17 mouse cellular contexts compared by ENCODE assay signal in genomic region chr12:13184873-13185361, GRCm38 (mm10).
DNase-seq lines count a peak whose midpoint lies in the region; ATAC-seq lines count a peak whose summit lies in the region.
"Had no signal": no experiment of that assay in that cellular context is flagged by ENCODE, and none has a peak within 500 bp of the region (broad histone marks: within the 10 kb centered on the region; RNA-seq: fewer than 3 reads in every experiment).

No protein-coding gene starts in this region.

- WGBS in intestine, embryonic 15.5 days = 45% methylated on average over 11 of the region's 11 CpGs
- 44% methylated on average over 11 of the region's 11 CpGs for WGBS in intestine, embryonic 16.5 days
- WGBS in neural tube, embryonic 15.5 days = 41% methylated on average over 11 of the region's 11 CpGs
- whole genome bisulfite sequencing in embryonic facial prominence, embryonic 11.5 days = 36% methylated on average over 11 of the region's 11 CpGs

- no peaks in the 10 kb centered on the region for H3K36me3 ChIP-seq in intestine, embryonic 15.5 days
- H3K36me3 ChIP-seq in intestine, embryonic 16.5 days (ENCODE audit: control insufficient read depth, insufficient read depth, low read length) = no peaks in the 10 kb centered on the region
- no peaks in the 10 kb centered on the region for H3K36me3 ChIP-seq in neural tube, embryonic 15.5 days
- H3K36me3 ChIP-seq in embryonic facial prominence, embryonic 11.5 days (replicated peaks; ENCODE audit: control insufficient read depth, insufficient read depth, low read depth, low read length) = no peaks in the 10 kb centered on the region
- H3K36me3 ChIP-seq: midbrain, embryonic 13.5 days had no signal

- H3K27me3 ChIP-seq in intestine, embryonic 15.5 days (replicated peaks) = no peaks in the 10 kb centered on the region
- H3K27me3 ChIP-seq in intestine, embryonic 16.5 days (replicated peaks; ENCODE audit: control insufficient read depth, insufficient read depth, low read length) = no peaks in the 10 kb centered on the region
- H3K27me3 ChIP-seq in neural tube, embryonic 15.5 days (replicated peaks) = no peaks in the 10 kb centered on the region
- no peaks in the 10 kb centered on the region for H3K27me3 ChIP-seq in embryonic facial prominence, embryonic 11.5 days (ENCODE audit: control insufficient read depth, insufficient read depth, low read length)
- H3K27me3 ChIP-seq: midbrain, embryonic 13.5 days had no signal

- ATAC-seq in intestine, embryonic 15.5 days = no peak
- ATAC-seq in intestine, embryonic 16.5 days = no peak
- ATAC-seq in neural tube, embryonic 15.5 days (ENCODE audit: low FRiP score) = no peak
- ATAC-seq in embryonic facial prominence, embryonic 11.5 days (replicated peaks; ENCODE audit: insufficient number of reproducible peaks, low FRiP score, low TSS enrichment, low read depth) = no peak
- ATAC-seq: CD4-positive, CD25-positive, alpha-beta regulatory T cell, adult 4 months; midbrain, embryonic 13.5 days had no signal

- peak; percentile 40 for DNase-seq in neural tube, embryonic 10.5 days (ENCODE audit: extremely low spot score, low spot score)
- DNase-seq in embryonic facial prominence, embryonic 11.5 days (ENCODE audit: low spot score) = peak; percentile 47
- peak; percentile 65 for DNase-seq in mesoderm, embryonic 11.5 days (ENCODE audit: low read depth, low spot score)
- DNase-seq in thymus, postnatal 0 days (ENCODE audit: low spot score) = no peak
- no peak for DNase-seq in thymus, postnatal 10 days (ENCODE audit: low spot score in 2 of 2)
- DNase-seq: cerebellum, adult 2 months; gastrocnemius, adult 2 months; heart, postnatal 4 days; lung, postnatal 14 days; thymus, postnatal 4 days had no signal

- H3K4me1 ChIP-seq in intestine, embryonic 15.5 days (replicated peaks) = peaks cover 10% of the 10 kb centered on the region
- H3K4me1 ChIP-seq in intestine, embryonic 16.5 days (ENCODE audit: control insufficient read depth, insufficient read depth, low read length) = peaks cover 14% of the 10 kb centered on the region
- H3K4me1 ChIP-seq in neural tube, embryonic 15.5 days = peaks cover 8% of the 10 kb centered on the region; the same call in 1 of the 2 replicates
- H3K4me1 ChIP-seq in embryonic facial prominence, embryonic 11.5 days (ENCODE audit: control insufficient read depth, insufficient read depth, low read length) = peaks cover 2% of the 10 kb centered on the region; the same call in 1 of the 2 replicates

- 0 out of 2 replicates have a peak overlapping the region, but pooled peaks have one; percentile 19 for H3K27ac ChIP-seq in intestine, embryonic 15.5 days
- no peak overlapping the region for H3K27ac ChIP-seq in intestine, embryonic 16.5 days (ENCODE audit: low read length)
- H3K27ac ChIP-seq in neural tube, embryonic 15.5 days (replicated peaks) = no peak overlapping the region
- H3K27ac ChIP-seq in embryonic facial prominence, embryonic 11.5 days (replicated peaks; ENCODE audit: low read depth, low read length) = no peak overlapping the region
- H3K27ac ChIP-seq: gastrocnemius, adult 2 months; midbrain, embryonic 13.5 days had no signal

- H3K4me3 ChIP-seq in intestine, embryonic 15.5 days (replicated peaks) = no peak overlapping the region
- no peak overlapping the region for H3K4me3 ChIP-seq in intestine, embryonic 16.5 days (ENCODE audit: low read length)
- no peak overlapping the region for H3K4me3 ChIP-seq in neural tube, embryonic 15.5 days (replicated peaks)
- H3K4me3 ChIP-seq in embryonic facial prominence, embryonic 11.5 days (ENCODE audit: low read depth, low read length) = no peak overlapping the region
- H3K4me3 ChIP-seq: gastrocnemius, adult 2 months; midbrain, embryonic 13.5 days had no signal

- H3K9me3 ChIP-seq in intestine, embryonic 15.5 days = no peaks in the 10 kb centered on the region
- no peaks in the 10 kb centered on the region for H3K9me3 ChIP-seq in intestine, embryonic 16.5 days (ENCODE audit: control insufficient read depth, low read length)
- H3K9me3 ChIP-seq in neural tube, embryonic 15.5 days (replicated peaks) = no peaks in the 10 kb centered on the region
- no peaks in the 10 kb centered on the region for H3K9me3 ChIP-seq in embryonic facial prominence, embryonic 11.5 days (replicated peaks; ENCODE audit: control insufficient read depth, low read length)
- H3K9me3 ChIP-seq: midbrain, embryonic 13.5 days had no signal

- H3K9ac ChIP-seq in intestine, embryonic 15.5 days = no peak overlapping the region
- H3K9ac ChIP-seq in intestine, embryonic 16.5 days (ENCODE audit: low read depth, low read length) = no peak overlapping the region
- no peak overlapping the region for H3K9ac ChIP-seq in neural tube, embryonic 15.5 days (replicated peaks)
- no peak overlapping the region for H3K9ac ChIP-seq in embryonic facial prominence, embryonic 11.5 days (replicated peaks; ENCODE audit: low read length)
- H3K9ac ChIP-seq: midbrain, embryonic 13.5 days had no signal

- H3K4me2 ChIP-seq in intestine, embryonic 15.5 days (replicated peaks) = no peak overlapping the region
- no peak overlapping the region for H3K4me2 ChIP-seq in intestine, embryonic 16.5 days (ENCODE audit: low read depth, low read length)
- no peak overlapping the region for H3K4me2 ChIP-seq in neural tube, embryonic 15.5 days
- no peak overlapping the region for H3K4me2 ChIP-seq in embryonic facial prominence, embryonic 11.5 days (ENCODE audit: low read depth, low read length)
- H3K4me2 ChIP-seq: heart, embryonic 11.5 days; liver, embryonic 11.5 days; midbrain, embryonic 13.5 days had no signal

Comparison
In these comparisons a context has a peak if more than half of its experiments do, and no peak if none do; other contexts are left out.
1. DNase-seq: peak in neural tube, embryonic 10.5 days (single experiment), embryonic facial prominence, embryonic 11.5 days (single experiment) and mesoderm, embryonic 11.5 days (single experiment); none in thymus, postnatal 0 days (single experiment) and thymus, postnatal 10 days (0 of 2).